Mouse (Mus musculus) embryonic facial prominence, embryonic 10.5 days (tissue): Measurements from ENCODE around the gene Gm10837. TPM values are rescaled to one million over a fixed set of nuclear protein-coding genes. Genes with fewer than 3 reads are reported as not detected.
"Not testable (repeated sequence)": the region's sequence is repeated elsewhere in the genome, so short reads cannot be mapped to it uniquely, and the experiment has no call there.

Experiments used
- DNase-seq: peaks from one replicate; pipeline ENCODE4 v3.0.0-alpha.2; 2017; ENCODE audit warnings: low spot score
- H3K27ac ChIP-seq: fragments of 300-500 bp; sonication (generic); replicated peaks from 2 replicates; pipeline ENCODE4 v1.5.1; 2016; ENCODE audit warnings: mild to moderate bottlenecking
- H3K27me3 ChIP-seq: fragments of 300-500 bp; sonication (generic); replicated peaks from 2 replicates; pipeline ENCODE4 v1.6.1; 2016; ENCODE audit warnings: low read depth, mild to moderate bottlenecking; ENCODE audit not compliant: poor library complexity, severe bottlenecking
- H3K36me3 ChIP-seq: fragments of 300-500 bp; sonication (generic); replicated peaks from 2 replicates; pipeline ENCODE4 v1.6.1; 2016; ENCODE audit warnings: mild to moderate bottlenecking, moderate library complexity
- H3K4me1 ChIP-seq: fragments of 300-500 bp; sonication (generic); 2 replicates; pipeline ENCODE4 v1.6.1; 2016
- H3K4me3 ChIP-seq: fragments of 300-500 bp; sonication (generic); 2 replicates; pipeline ENCODE4 v1.5.1; 2016; ENCODE audit warnings: mild to moderate bottlenecking, moderate library complexity
- H3K9me3 ChIP-seq: fragments of 300-500 bp; sonication (generic); 2 replicates; pipeline ENCODE4 v1.6.1; 2016; ENCODE audit warnings: mild to moderate bottlenecking
- WGBS: fragments of 180-500 bp; shearing (Covaris S2); methylation state at CpG from one replicate; pipeline ENCODE4 v1.1.7; 2016; 5-methylcytosine and 5-hydroxymethylcytosine counted together
- polyA plus RNA-seq: library from polyadenylated mRNA; unstranded; fragments of >200 nt; fragmentation: Nextera tagmentation; extraction: Ambion mirVana; gene quantifications from 2 replicates; pipeline ENCODE4 v1.2.1, GENCODE M21; 2016

Gene Gm10837
- polyA plus RNA-seq, 1 experiment from 2014 or later: 0.31 TPM

- peaks cover 80% of the 10 kb centered on the region for H3K27me3 ChIP-seq
- no peak overlapping the region for H3K27ac ChIP-seq
- peak overlapping the region; percentile 23; the same call in 1 of the 2 replicates for H3K4me3 ChIP-seq
- WGBS: 90% methylated on average over 1 of the region's 1 CpGs
- no peaks in the 10 kb centered on the region for H3K36me3 ChIP-seq
- H3K9me3 ChIP-seq: no peaks in the 10 kb centered on the region
- peaks cover 31% of the 10 kb centered on the region for H3K4me1 ChIP-seq
- peak; percentile 7 for DNase-seq
Measured at GRCm38 (mm10) chr14:122459776-122460175, 30.6 kb upstream of the Gm10837 start.

- peaks cover 36% of the 10 kb centered on the region for H3K4me1 ChIP-seq
- no peaks in the 10 kb centered on the region for H3K36me3 ChIP-seq
- peak overlapping the region; percentile 23; the same call in 1 of the 2 replicates for H3K4me3 ChIP-seq
- 54% methylated on average over 5 of the region's 5 CpGs for WGBS
- DNase-seq: no peak
- peaks cover 80% of the 10 kb centered on the region for H3K27me3 ChIP-seq
- no peaks in the 10 kb centered on the region for H3K9me3 ChIP-seq
- H3K27ac ChIP-seq: no peak overlapping the region
Measured at GRCm38 (mm10) chr14:122460226-122460625, 30.2 kb upstream of the Gm10837 start.

- 27% methylated on average over 3 of the region's 3 CpGs for WGBS
- Histone ChIP-seq H3K4me1 (peaks cover 41% of the 10 kb centered on the region), H3K36me3 (no peaks in the 10 kb centered on the region), H3K9me3 (no peaks in the 10 kb centered on the region), H3K27me3 (peaks cover 80% of the 10 kb centered on the region), H3K4me3 (peak overlapping the region; percentile 72), H3K27ac (peak overlapping the region; percentile 87; the same call in 1 of the 2 replicates)
- DNase-seq: no peak
Measured at GRCm38 (mm10) chr14:122461500-122461899, 28.9 kb upstream of the Gm10837 start.

GRCm38 (mm10) chr14:122461966-122462365, 28.4 kb upstream of the Gm10837 start:
- WGBS: 5% methylated on average over 9 of the region's 9 CpGs
- Histone ChIP-seq H3K27ac (peak overlapping the region; percentile 87), H3K9me3 (no peaks in the 10 kb centered on the region), H3K4me3 (peak overlapping the region; percentile 72), H3K27me3 (peaks cover 84% of the 10 kb centered on the region), H3K36me3 (no peaks in the 10 kb centered on the region), H3K4me1 (peaks cover 41% of the 10 kb centered on the region)
- peak; percentile 32 for DNase-seq

DNA sequence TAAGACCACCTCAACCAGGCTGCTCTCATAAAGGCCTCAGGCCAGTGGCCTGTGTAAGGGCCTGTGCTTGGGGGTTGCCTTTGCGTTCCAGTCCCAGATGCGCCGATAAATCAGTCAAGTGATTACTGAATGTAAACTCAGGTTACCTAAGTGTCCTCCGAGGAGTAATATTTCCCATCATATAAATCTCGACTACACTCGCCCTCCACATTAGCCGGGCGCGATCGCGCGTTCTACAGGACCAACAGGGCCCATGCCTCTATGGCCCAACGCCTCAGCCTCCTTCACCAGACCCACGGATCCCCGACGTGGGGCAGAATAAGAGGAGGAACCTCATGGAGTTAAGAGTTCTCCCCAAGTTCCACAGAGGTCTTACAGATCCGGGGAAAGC, 27.7 kb upstream of the Gm10837 start:
- peaks cover 91% of the 10 kb centered on the region for H3K27me3 ChIP-seq
- peaks cover 41% of the 10 kb centered on the region for H3K4me1 ChIP-seq
- no peaks in the 10 kb centered on the region for H3K36me3 ChIP-seq
- peak; percentile 45 for DNase-seq
- 4% methylated on average over 17 of the region's 17 CpGs for WGBS
- no peaks in the 10 kb centered on the region for H3K9me3 ChIP-seq
- H3K4me3 ChIP-seq: peak overlapping the region; percentile 72
- peak overlapping the region; percentile 87 for H3K27ac ChIP-seq

- peaks cover 41% of the 10 kb centered on the region for H3K4me1 ChIP-seq
- WGBS: under 1% methylated on average over 40 of the region's 40 CpGs
- H3K4me3 ChIP-seq: peak overlapping the region; percentile 72
- peaks cover 96% of the 10 kb centered on the region for H3K27me3 ChIP-seq
- H3K9me3 ChIP-seq: no peaks in the 10 kb centered on the region
- DNase-seq: peak; percentile 63
- no peaks in the 10 kb centered on the region for H3K36me3 ChIP-seq
- peak overlapping the region; percentile 87 for H3K27ac ChIP-seq
Measured at GRCm38 (mm10) chr14:122463080-122463691, 27.2 kb upstream of the Gm10837 start.

GRCm38 (mm10) chr14:122463734-122464341, 26.5 kb upstream of the Gm10837 start:
- H3K27me3 ChIP-seq: peaks cover 98% of the 10 kb centered on the region
- WGBS: under 1% methylated on average over 58 of the region's 58 CpGs

DNA sequence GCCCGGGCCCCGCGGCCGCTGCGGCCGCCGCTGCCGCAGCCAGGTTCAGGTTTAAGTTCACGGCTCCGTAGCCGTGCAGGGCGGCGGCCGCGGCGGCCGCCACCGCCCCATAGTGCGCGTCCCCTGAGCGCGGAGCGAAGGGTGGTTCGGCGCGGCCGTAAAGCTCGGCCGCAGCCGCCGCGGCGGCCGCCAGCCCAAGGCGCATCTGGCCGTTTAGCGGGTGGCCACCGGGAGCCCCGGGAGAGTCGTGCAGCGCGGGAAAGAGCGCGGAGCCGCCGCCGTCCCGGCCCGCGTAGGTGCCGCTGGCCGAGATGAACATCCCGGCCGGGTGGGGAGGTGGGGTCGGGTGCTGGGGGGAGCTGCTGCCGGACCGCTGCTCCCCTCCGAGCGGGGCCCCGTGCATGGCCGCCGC, 26.0 kb upstream of the Gm10837 start:
- under 1% methylated on average over 60 of the region's 62 CpGs for WGBS
- Histone ChIP-seq H3K9me3 (no peaks in the 10 kb centered on the region), H3K36me3 (no peaks in the 10 kb centered on the region), H3K27me3 (peaks cover 100% of the 10 kb centered on the region), H3K4me1 (peaks cover 52% of the 10 kb centered on the region), H3K27ac (peak overlapping the region; percentile 87), H3K4me3 (peak overlapping the region; percentile 72)
- no peak for DNase-seq

More at GRCm38 (mm10) chr14:122463734-122464341, 26.5 kb upstream of the Gm10837 start:
- H3K9me3 ChIP-seq, H3K36me3 ChIP-seq: not testable (repeated sequence)
- Histone ChIP-seq H3K4me1 (peaks cover 47% of the 10 kb centered on the region), H3K4me3 (peak overlapping the region; percentile 72), H3K27ac (peak overlapping the region; percentile 87)
- DNase-seq: peak; percentile 79

DNA sequence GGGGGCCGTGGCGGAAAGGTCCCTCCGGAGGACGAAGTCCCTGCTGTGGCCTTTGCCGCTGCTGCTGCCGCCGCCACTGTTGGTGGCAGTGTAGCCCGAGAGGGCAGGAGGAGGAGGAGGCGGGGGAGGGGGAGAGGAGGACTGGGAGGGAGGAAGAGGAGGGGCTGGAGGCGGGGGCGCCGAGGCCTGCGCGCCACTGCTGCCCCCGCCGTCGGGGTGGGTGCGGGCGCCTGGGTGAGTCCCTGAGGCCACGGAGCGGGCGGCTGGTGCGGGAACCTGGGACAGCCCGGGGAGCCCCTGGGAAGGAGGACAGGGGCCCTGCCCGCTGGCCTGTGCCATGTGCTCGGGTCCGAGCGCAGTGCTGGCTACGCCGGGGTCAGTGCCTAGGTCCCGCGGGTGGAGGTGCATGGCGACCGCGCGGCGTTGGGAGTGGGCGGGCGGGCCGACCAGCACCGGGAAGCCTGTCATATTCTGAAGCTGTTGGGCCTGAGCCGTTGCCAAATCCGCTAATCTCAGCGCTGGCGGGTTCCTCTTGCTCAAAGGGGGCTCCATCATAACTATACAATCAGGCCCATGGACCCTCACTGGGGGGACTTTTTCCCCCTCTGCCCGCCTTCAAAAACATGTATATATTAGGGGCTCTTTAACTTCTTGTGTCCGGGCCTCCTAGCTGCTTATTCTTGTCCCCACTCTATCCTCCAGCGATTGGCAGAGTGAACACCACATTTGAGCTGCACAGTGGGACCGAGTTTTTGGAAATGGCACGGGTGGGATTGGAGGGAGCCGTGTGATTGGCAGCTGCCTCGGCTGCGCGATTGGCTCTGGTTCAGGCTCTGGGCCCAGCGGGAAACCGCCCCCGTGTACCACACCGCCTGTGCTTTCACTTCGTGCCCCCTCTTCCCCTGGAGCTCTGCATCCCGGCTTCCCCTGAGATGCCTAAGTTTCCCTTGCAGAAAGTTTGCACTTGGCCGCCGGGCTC, 25.3 kb upstream of the Gm10837 start, which contains the start of gene Zic5:
Gene Zic5, minus strand, starts transcription at position 915 of the 979 bp plus-strand sequence.
- Histone ChIP-seq H3K9me3 (no peaks in the 10 kb centered on the region), H3K4me3 (peak within 1 kb of the TSS; percentile 72), H3K27ac (peak within 1 kb of the TSS; percentile 87), H3K36me3 (no peaks in the 10 kb centered on the region), H3K27me3 (peaks cover 100% of the 10 kb centered on the region), H3K4me1 (peaks cover 54% of the 10 kb centered on the region)
- peak; percentile 83 for DNase-seq
- WGBS: under 1% methylated on average over 60 of the region's 62 CpGs

- peaks cover 54% of the 10 kb centered on the region for H3K4me1 ChIP-seq
- H3K27me3 ChIP-seq: peaks cover 100% of the 10 kb centered on the region
- 25% methylated on average over 13 of the region's 13 CpGs for WGBS
Measured at GRCm38 (mm10) chr14:122465931-122466490, 24.4 kb upstream of the Gm10837 start.

GRCm38 (mm10) chr14:122466756-122467362, 23.5 kb upstream of the Gm10837 start:
- DNase-seq: no peak
- Histone ChIP-seq H3K4me3 (no peak overlapping the region), H3K4me1 (peaks cover 51% of the 10 kb centered on the region), H3K9me3 (no peaks in the 10 kb centered on the region), H3K27ac (no peak overlapping the region), H3K36me3 (no peaks in the 10 kb centered on the region), H3K27me3 (peaks cover 100% of the 10 kb centered on the region)
- WGBS: 53% methylated on average over 7 of the region's 7 CpGs

More at GRCm38 (mm10) chr14:122465931-122466490, 24.4 kb upstream of the Gm10837 start:
- H3K27ac ChIP-seq: 0 out of 2 replicates have a peak overlapping the region, but pooled peaks have one; percentile 87
- no peak for DNase-seq
- no peaks in the 10 kb centered on the region for H3K9me3 ChIP-seq
- no peaks in the 10 kb centered on the region for H3K36me3 ChIP-seq
- H3K4me3 ChIP-seq: peak overlapping the region; percentile 72
